Mouse (Mus musculus) thymus, adult 2 months (tissue): ENCODE results near the gene Sgcg.

Source experiments
- CTCF ChIP-seq: fragments of 200-500 bp; IDR thresholded peaks from 2 replicates; pipeline ENCODE4 v1.5.1; 2012; ENCODE audit warnings: mild to moderate bottlenecking, control low read depth, low read length, moderate library complexity, borderline replicate concordance; ENCODE audit not compliant: control insufficient read depth, poor library complexity, insufficient read depth; ENCODE audit errors: extremely low read depth
- POLR2A ChIP-seq: fragments of 200-500 bp; IDR thresholded peaks from 2 replicates; pipeline ENCODE4 v1.6.1; 2012; ENCODE audit warnings: mild to moderate bottlenecking, low read length, control low read depth, moderate library complexity; ENCODE audit not compliant: control insufficient read depth, poor library complexity, insufficient read depth; ENCODE audit errors: extremely low read depth

DNA sequence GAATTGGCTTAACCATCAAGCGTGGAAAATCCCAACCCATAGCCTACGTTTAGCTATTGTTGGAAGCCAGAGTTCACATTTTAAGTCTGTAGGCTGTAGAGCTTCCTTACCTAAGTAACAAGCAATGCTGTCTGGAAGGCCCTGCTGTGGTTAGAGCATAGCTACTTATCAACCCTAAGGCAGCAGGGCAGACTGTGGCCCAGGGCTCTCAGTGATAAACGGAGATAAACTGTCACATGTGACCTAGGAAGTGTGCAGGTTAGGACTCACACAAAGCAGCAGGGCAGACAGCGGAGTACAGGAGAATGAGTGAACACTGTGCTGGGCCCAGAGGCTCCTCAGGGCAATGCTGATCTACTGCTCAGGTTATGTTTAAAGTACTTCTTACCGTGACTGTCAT is 28.5 kb downstream of the Sgcg start:
- TF ChIP-seq CTCF (no peak), POLR2A (no peak)
